Mouse (Mus musculus) cerebellum, adult 2 months (tissue): Measurements from ENCODE around the gene Pced1b.

Experiments
- CTCF ChIP-seq: fragments of 200-500 bp; IDR thresholded peaks from 2 replicates; pipeline ENCODE4 v1.5.1; 2011; ENCODE audit warnings: low read depth, mild to moderate bottlenecking, control low read depth, low read length, moderate library complexity, borderline replicate concordance; ENCODE audit not compliant: insufficient read depth
- POLR2A ChIP-seq: fragments of 200-500 bp; IDR thresholded peaks from 2 replicates; pipeline ENCODE4 v1.6.1; 2011; ENCODE audit warnings: low read length, control low read depth, borderline replicate concordance; ENCODE audit not compliant: insufficient read depth

DNA sequence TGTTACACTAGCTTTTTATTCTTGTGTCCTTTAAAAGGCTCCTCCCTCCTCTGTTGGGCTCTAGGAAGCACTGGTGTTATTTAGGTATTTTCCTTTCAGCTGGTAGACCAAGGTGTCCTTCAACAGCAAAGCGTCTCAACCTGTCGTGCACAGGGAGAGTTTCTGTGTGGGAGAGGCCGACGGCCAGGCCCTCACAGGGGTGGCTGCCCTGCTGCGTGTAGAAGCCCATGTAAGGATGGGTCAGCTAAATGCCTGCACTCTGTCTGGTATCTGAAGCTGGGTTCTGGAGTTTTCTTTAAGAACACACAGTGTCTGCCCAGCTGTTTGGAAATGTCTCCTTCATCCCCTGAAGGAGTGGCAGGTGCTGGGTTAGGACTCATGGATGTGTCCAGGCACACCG lies 43.4 kb downstream of the Pced1b start:
- TF ChIP-seq CTCF (no peak), POLR2A (no peak)
